Mouse (Mus musculus) cerebellum, adult 11-12 months (tissue): ENCODE measurements around the gene Slc26a1.
"Not testable (repeated sequence)": the region's sequence is repeated elsewhere in the genome, so short reads cannot be mapped to it uniquely, and the experiment has no call there.

Source experiments
- DNase-seq: peaks from one replicate; pipeline ENCODE4 v3.0.0; 2022

Gene Slc26a1

GRCm38 (mm10) chr5:108655381-108655780 is 20.0 kb downstream of the Slc26a1 start:
- no peak for DNase-seq

- no peak for DNase-seq
These were observed 20.9 kb downstream of the Slc26a1 start for GRCm38 (mm10) chr5:108654444-108654990.

GRCm38 (mm10) chr5:108653341-108653740 is 22.0 kb downstream of the Slc26a1 start:
- DNase-seq: no peak

- peak; percentile 80 for DNase-seq
These were observed 23.5 kb downstream of the Slc26a1 start for GRCm38 (mm10) chr5:108651823-108652222.

- no peak for DNase-seq
These were observed 24.1 kb downstream of the Slc26a1 start for GRCm38 (mm10) chr5:108651136-108651720.

GRCm38 (mm10) chr5:108650341-108650740 is 25.0 kb downstream of the Slc26a1 start:
- peak; percentile 67 for DNase-seq

GRCm38 (mm10) chr5:108648937-108649576 is 26.3 kb downstream of the Slc26a1 start:
- no peak for DNase-seq

GRCm38 (mm10) chr5:108647820-108648465 is 27.4 kb downstream of the Slc26a1 start:
- no peak for DNase-seq

- DNase-seq: no peak
These were observed 28.1 kb downstream of the Slc26a1 start for GRCm38 (mm10) chr5:108647311-108647710.

GRCm38 (mm10) chr5:108646343-108646660 is 29.1 kb downstream of the Slc26a1 start:
- DNase-seq: no peak

GRCm38 (mm10) chr5:108645651-108646342 is 29.6 kb downstream of the Slc26a1 start:
- DNase-seq: peak; percentile 69

- DNase-seq: no peak
These were observed 31.7 kb downstream of the Slc26a1 start for GRCm38 (mm10) chr5:108643674-108644073.

- DNase-seq: no peak
These were observed 39.2 kb downstream of the Slc26a1 start for GRCm38 (mm10) chr5:108636172-108636571.

GRCm38 (mm10) chr5:108634088-108634487 is 41.3 kb downstream of the Slc26a1 start:
- not testable (repeated sequence) for DNase-seq

- no peak for DNase-seq
These were observed 41.7 kb downstream of the Slc26a1 start for GRCm38 (mm10) chr5:108633676-108634075.

- DNase-seq: peak; percentile 94
These were observed 45.5 kb downstream of the Slc26a1 start, which contains the start of the genes Gak and Tmem175 for GRCm38 (mm10) chr5:108629634-108630483. TSS of gene Gak (minus strand) at chr5:108629755. TSS of gene Tmem175 (plus strand) at chr5:108629770.

- DNase-seq: no peak
These were observed 46.3 kb downstream of the Slc26a1 start for GRCm38 (mm10) chr5:108628891-108629633.

GRCm38 (mm10) chr5:108626050-108626660 is 49.2 kb downstream of the Slc26a1 start:
- no peak for DNase-seq

GRCm38 (mm10) chr5:108621870-108622269 is 53.5 kb downstream of the Slc26a1 start:
- no peak for DNase-seq
